Mouse (Mus musculus): ENCODE data around the gene Rasl2-9. TPM values are rescaled to one million over a fixed set of nuclear protein-coding genes. Genes with fewer than 3 reads are reported as not detected.
"Not testable (repeated sequence)": the region's sequence is repeated elsewhere in the genome, so short reads cannot be mapped to it uniquely, and the experiment has no call there.

Rasl2-9 gene
- polyA plus RNA-seq, 1 experiment, result 0.42 TPM

- DNase-seq (ENCODE audit: low read depth, low spot score), result no peak
- 51% methylated on average over 2 of the region's 2 CpGs for WGBS
Observed at GRCm38 (mm10) chr7:5081939-5082338, 43.8 kb downstream of the Rasl2-9 start.

GRCm38 (mm10) chr7:5081241-5081640 is 44.5 kb downstream of the Rasl2-9 start:
- no peak for DNase-seq (ENCODE audit: low read depth, low spot score)

DNA sequence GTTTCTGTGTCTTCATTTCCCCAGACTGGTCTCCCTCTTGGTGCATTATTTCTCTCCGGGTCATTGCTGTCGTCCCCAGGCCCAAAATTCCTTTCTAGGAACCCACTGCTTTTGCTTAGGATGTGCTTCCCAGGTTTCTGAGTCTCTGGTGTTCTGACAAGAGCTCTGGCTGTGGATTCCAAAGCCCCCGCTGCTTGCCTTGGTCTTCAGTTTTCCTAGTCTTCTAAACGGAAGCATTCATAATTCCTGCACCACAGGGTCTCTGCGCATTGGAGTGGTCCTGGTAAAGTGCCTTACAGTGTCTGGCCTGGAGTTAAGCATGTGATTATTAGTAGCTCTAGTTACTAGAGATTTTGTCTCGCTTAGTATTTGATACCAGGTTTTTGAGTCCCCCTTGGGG is 44.9 kb downstream of the Rasl2-9 start:
- 4% methylated on average over 6 of the region's 6 CpGs for WGBS
- DNase-seq (ENCODE audit: low read depth, low spot score), result no peak

More at GRCm38 (mm10) chr7:5081241-5081640, 44.5 kb downstream of the Rasl2-9 start:
- WGBS, result 20% methylated on average over 6 of the region's 6 CpGs

DNA sequence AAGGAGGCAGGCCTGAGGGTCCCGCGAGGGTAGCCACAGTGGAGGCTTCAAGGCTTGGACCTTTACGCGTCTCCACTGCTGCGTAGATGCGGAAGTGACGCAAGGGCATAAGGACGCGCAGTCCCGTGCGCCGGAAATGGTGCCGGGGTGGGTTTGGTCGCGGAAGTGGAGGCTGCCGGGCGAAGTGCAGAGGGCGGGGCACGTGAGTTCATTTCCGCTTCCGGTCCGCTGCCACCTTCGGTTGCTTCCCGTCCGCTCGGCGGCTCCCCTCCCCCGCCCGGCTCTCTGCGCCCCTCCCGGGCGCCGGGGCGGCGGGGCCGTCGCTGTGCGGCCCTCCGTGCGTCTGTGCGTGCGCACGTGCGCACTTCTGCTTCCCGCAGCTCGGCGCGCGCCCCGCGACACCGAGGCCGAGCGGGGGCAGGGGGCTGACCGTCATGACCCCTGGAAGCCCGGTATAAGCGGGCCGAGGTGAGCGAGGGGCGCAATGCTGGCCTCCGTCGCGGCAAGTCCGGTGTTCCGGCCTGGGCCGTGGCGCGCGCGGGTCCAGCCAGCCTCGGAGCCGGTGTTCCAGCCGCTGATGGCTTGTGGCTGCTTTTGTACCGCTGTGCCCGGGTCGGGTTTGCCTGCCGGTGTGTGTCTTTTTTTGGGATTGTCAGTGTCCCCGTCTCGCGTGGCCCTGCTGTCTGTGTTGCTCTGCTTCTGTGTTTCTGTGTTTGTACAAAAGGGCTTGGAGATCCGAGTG is 45.6 kb downstream of the Rasl2-9 start, which contains the start of gene Epn1:
TSS of gene Epn1 (plus strand) at position 226 of the 742 bp plus-strand sequence.
- WGBS, result under 1% methylated on average over 81 of the region's 81 CpGs
- DNase-seq (ENCODE audit: low read depth, low spot score), result peak; percentile 85

DNA sequence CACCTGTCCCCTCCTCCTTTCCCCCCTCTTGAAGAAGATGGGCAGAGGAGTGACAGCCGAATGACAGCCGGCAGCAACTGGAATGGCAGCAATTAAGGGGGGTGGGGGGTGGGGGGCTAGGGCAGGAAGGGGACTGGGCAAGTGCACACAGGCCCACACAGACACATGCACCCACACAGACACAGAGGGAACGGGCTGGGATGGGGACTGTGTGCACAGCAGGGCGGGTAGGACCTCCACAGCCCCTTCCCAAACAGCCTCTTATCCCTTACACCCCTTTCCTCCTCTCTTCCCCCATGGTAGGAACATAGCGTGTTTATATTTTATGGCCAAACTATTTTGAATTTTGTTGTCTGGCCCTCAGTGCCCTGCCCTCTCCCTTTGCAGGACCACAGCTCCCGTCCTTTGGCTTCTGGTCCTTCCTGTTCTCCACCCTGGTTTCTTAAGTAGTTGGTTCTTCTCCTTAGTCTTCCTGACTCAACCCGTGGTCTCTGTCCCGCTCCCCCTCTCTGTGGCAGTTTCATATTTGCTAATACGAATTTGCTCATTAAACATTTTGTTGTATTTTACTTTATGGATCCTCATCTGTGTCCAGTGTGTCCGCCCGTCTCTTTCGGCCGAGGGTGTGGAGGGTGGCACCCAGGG is 46.3 kb downstream of the Rasl2-9 start:
- not testable (repeated sequence) for DNase-seq (ENCODE audit: low read depth, low spot score)
- WGBS, result 34% methylated on average over 11 of the region's 13 CpGs

- WGBS, result 75% methylated on average over 2 of the region's 2 CpGs
- no peak for DNase-seq (ENCODE audit: low read depth, low spot score)
Observed at GRCm38 (mm10) chr7:5076931-5077330, 48.8 kb downstream of the Rasl2-9 start.

DNA sequence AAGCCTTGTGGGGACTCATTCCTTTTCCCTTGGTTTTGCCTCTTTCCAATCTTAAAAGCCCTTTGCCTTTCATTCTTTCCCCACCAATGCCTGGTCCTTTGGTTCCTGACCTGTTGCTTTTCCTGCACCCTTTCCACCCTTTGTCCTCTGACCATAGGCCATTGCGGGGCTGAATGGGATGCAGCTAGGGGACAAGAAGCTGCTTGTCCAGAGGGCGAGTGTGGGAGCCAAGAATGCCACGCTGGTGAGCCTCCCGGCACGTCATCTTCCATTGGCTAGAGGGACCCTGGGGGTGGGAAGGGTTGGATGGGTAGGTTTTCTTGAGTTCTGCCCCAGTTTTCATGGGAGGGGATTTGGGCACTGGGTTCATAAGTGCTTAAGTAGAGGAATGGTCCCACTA is 50.8 kb downstream of the Rasl2-9 start:
- 92% methylated on average over 5 of the region's 5 CpGs for WGBS
- no peak for DNase-seq (ENCODE audit: low read depth, low spot score)

Other genes with a start within 250 kb of the Rasl2-9 start
- 14.7 and 16.2 TPM in 2 replicates for gene Isoc2a, start 248.8 kb downstream of the Rasl2-9 start, polyA plus RNA-seq (2012; rRNA removed)
- not detected in 2 replicates for gene Gm36210, start 219.4 kb downstream of the Rasl2-9 start, polyA plus RNA-seq (2012; rRNA removed)
- 12.7 and 14.6 TPM in 2 replicates for gene Zfp628, start 210.7 kb downstream of the Rasl2-9 start, polyA plus RNA-seq (2012; rRNA removed)
- 4.3 and 7.1 TPM in 2 replicates for gene Nat14, start 203.9 kb downstream of the Rasl2-9 start, polyA plus RNA-seq (2012; rRNA removed)
- 2.9 and 3.6 TPM in 2 replicates for gene Ssc5d, start 200.2 kb downstream of the Rasl2-9 start, polyA plus RNA-seq (2012; rRNA removed)
- gene Sbk2, start 161.5 kb downstream of the Rasl2-9 start, polyA plus RNA-seq (2012; rRNA removed), result 0.06 and 0.18 TPM in 2 replicates
- gene Sbk3, start 154.8 kb downstream of the Rasl2-9 start, polyA plus RNA-seq (2012; rRNA removed), result not detected in 2 replicates
- 30.6 and 33.2 TPM in 2 replicates for gene Zfp579, start 129.8 kb downstream of the Rasl2-9 start, polyA plus RNA-seq (2012; rRNA removed)
- 39.4 and 44.3 TPM in 2 replicates for gene Zfp524, start 111.5 kb downstream of the Rasl2-9 start, polyA plus RNA-seq (2012; rRNA removed)
- 22.2 and 29.6 TPM in 2 replicates for gene Fiz1, start 111.3 kb downstream of the Rasl2-9 start, polyA plus RNA-seq (2012; rRNA removed)
- gene Gm44973, start 110.5 kb downstream of the Rasl2-9 start, polyA plus RNA-seq (2012; rRNA removed), result 0.37 TPM in 1 of 2 replicates, not detected in the other
- 14.2 and 20.5 TPM in 2 replicates for gene Zfp865, start 105.6 kb downstream of the Rasl2-9 start, polyA plus RNA-seq (2012; rRNA removed)
- gene Ccdc106, start 105.4 kb downstream of the Rasl2-9 start, polyA plus RNA-seq (2012; rRNA removed), result 1.4 and 1.8 TPM in 2 replicates
- not detected in 2 replicates for gene 4632433K11Rik, start 91.8 kb downstream of the Rasl2-9 start, polyA plus RNA-seq (2012; rRNA removed)
- gene Zfp784, start 87.5 kb downstream of the Rasl2-9 start, polyA plus RNA-seq (2012; rRNA removed), result 6.8 and 7.0 TPM in 2 replicates
- gene Zfp580, start 74.4 kb downstream of the Rasl2-9 start, polyA plus RNA-seq (2012; rRNA removed), result 5.2 and 6.3 TPM in 2 replicates
- 150 and 173 TPM in 2 replicates for gene U2af2, start 63.8 kb downstream of the Rasl2-9 start, polyA plus RNA-seq (2012; rRNA removed)
- 238 and 291 TPM in 2 replicates for gene Epn1, start 45.7 kb downstream of the Rasl2-9 start, polyA plus RNA-seq (2012; rRNA removed)
- gene Rfpl4, start 9.0 kb downstream of the Rasl2-9 start, polyA plus RNA-seq (2012; rRNA removed), result not detected in 2 replicates
- not detected in 2 replicates for gene Vmn1r55, start 23.7 kb upstream of the Rasl2-9 start, polyA plus RNA-seq (2012; rRNA removed)
- gene Vmn1r56, start 70.8 kb upstream of the Rasl2-9 start, polyA plus RNA-seq (2012; rRNA removed), result not detected in 2 replicates
- gene Vmn1r57, start 92.5 kb upstream of the Rasl2-9 start, polyA plus RNA-seq (2012; rRNA removed), result not detected in 2 replicates
- gene Gm5065, start 224.6 kb upstream of the Rasl2-9 start, polyA plus RNA-seq (2012; rRNA removed), result not detected in 2 replicates
- not detected in 2 replicates for gene Nlrp2, start 225.1 kb upstream of the Rasl2-9 start, polyA plus RNA-seq (2012; rRNA removed)

Measured in large intestine, adult 2 months (tissue).